Mouse (Mus musculus) monocyte, adult 5-6 weeks (primary cell): ENCODE results near the gene Spata6. TPM values are rescaled to one million over a fixed set of nuclear protein-coding genes. Genes with fewer than 3 reads are reported as not detected.

Experiments used
- ATAC-seq: fragments of 153-309, 156-312 bp; replicated peaks from 2 replicates; pipeline ENCODE4 v1.8.0; 2017; ENCODE audit warnings: mild to moderate bottlenecking; ENCODE audit not compliant: low TSS enrichment, insufficient number of reproducible peaks, severe bottlenecking, poor library complexity, low FRiP score
- total RNA-seq: library from RNA; stranded (forward); fragments of 200-1000, 200-491, 200-594 nt; gene quantifications from 3 replicates; pipeline ENCODE4 v1.2.3, GENCODE M21; 2017

Gene Spata6
- total RNA-seq, result 30.7 to 44.0 TPM (median 31.1 TPM) in 3 replicates

DNA sequence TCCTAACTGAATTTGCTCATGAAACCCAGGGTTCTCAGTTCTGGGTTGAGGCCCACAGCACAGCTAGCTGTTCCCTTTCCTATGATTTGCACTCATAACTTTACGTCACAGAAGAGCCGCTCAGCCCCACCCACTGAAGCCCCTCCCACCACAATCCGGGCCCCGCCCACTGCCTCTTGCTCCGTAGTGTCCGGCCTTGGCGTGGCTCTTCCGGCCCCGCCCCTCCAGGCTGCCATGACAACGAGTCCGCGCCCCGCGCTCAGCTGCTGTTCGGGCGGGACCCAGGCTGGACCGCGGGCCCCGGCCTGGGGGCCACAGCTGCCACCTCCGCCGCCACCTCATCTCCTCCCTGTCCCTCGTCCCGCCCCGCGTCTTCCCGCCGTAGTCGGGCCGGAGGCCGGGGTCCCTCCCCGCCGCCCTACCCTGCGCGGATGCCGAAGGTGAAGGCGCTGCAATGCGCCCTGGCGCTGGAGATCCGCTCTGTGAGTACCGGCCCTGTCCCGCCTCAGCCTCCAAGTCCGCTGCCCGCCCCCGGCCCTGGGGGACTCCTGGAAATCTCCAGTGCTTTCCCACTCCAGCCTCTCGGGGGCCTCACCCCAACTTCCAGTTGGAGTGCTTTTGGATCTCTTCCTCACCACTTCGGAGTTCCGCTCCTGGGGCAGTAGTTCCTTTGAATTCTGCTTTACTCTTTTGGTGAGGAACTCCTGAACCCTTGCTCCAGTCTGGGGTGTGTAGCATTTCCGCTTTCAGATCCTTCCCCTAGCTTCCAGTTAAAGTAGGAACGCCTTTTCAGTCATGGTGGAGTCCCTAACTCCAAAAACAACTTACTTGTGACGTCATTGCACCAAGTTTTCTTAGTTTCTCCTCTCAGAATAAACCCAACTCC lies at the start of gene Spata6:
Spata6 (plus strand) TSS at position 209 of the 886 bp plus-strand sequence.
- peak; percentile 89 for ATAC-seq

DNA sequence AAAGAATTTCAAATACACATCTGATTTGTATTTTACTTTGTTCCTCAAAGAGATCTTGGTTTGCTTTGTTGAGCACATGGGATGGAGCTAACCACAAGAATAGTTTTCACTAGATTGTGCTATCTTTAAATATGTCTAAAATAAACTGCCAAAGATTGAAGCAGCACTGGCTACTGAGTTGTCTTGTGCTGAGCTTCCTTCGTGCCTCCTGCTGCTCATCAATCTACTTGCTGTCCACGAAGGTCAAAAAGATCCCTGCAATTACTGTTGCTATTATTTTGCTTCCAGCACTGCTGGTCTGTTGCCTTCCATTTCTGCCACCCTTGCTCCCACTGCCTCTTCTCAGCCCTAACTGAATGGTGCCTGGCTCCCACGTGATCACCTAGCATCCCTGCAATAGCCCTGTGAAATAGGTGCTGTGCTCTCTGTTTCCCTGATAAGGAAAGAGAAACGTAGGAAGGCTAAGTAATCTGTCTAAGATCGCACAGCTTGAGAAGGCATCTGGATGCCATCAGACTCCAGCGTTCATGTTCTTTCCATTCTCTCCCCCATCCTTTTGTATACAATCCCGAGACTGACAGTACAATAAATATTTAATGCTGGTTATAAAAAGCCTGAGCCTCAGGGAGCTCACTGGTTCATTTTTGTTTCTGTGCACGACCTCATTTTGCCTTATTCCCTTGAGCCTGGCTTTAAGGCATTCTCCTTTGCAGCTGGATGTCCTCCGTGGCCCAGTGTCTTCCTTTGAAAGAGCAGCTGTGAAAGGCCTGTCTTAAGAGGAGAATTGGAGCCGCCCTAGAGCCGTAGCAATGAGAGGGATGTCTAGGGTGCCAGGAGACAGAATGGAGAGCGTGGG lies 49.0 kb upstream of the Spata6 start:
- no peak for ATAC-seq

DNA sequence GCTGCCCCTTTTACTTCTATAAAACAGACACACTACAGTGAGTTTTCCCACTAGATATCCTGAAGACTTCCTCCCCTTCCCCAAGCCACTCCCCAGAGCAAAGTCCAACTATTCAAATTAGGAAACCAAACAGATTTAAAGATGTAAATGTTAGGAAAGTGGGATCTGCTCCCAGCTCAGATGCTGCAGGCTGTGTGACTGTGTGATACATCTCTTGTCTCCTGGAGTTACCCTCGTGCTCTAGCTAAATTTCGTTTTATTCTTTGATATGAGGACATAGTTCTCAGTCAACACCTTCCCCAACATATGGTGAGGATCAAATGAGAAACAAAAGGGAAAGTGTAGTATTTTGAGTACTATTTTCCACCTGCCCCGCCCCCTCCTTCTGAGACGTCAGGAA lies 48.3 kb upstream of the Spata6 start:
- ATAC-seq, result no peak

DNA sequence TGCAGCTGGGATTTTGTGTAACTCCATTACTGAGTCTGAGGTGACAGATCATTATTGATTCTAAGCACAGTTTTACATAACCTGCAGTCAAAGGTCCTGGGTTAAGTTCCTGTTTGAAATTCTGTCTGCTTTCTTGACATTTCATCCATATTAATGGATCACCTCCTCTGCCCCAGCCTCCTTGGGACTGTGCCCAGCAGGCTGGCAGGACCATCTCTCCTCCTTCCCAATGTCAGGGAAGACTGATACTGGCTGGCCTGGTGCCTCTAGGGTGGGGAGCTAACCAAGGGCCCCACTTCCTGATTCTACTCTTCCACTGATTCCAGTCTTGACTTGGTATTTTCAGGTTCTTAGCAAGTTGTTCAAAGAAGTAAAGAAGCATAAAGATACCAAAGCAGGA lies 45.9 kb upstream of the Spata6 start:
- ATAC-seq, result no peak

DNA sequence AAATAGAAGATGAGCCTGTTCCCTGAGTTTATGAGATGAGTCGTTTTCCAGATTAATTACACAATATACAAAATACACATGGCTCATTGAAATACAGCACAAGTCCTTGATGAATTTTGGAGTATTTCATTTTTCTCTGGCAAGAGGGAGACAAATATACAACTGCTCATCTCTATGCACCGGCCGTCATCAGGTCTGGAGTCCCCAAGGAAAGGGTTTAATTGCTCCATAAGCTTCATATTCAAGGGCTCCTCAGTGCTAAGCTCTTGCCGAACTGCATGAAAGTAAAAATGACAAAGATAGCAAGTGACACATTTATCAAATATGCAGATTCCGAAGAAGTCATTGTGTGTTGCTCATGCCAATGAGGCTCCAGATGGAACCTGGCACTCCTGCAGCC lies 37.9 kb upstream of the Spata6 start:
- ATAC-seq, result no peak

DNA sequence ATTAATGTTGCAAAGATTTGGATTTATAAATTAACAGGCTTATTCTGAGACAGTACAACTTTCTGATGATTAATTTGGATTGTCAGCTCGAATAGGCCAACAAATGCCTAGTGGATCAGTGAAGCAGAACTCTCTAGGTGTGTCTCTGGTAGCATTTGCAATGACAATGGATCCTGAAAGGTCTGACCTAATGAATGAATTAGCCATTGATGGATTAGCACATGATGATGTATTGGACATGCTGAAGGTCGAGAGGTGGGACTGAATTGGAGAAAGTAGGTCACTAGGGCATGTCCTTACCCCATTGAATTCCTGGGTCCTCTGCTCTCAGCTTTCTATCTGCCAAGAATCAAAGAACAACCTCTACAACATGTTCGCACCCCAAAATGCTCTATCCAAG lies 37.0 kb upstream of the Spata6 start:
- no peak for ATAC-seq

DNA sequence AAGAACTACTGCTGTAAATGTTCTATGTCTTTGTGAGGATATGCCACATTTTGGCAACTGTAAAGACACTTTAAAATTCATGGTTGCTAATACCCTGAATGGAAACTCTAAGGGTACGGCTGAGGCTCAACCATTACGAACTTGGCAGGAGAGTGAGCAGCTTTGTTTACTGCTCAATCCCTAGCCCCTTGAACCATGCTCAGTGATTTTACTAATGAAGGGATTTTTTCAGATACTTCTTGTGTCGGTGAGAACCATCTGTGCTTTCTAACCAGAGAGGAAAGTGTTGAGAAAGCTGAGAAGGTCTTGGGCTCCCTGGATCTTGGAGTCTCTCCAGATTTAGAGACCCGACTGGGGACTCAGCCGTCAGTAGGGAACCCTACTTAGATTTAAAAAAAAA lies 35.9 kb upstream of the Spata6 start:
- ATAC-seq, result no peak

DNA sequence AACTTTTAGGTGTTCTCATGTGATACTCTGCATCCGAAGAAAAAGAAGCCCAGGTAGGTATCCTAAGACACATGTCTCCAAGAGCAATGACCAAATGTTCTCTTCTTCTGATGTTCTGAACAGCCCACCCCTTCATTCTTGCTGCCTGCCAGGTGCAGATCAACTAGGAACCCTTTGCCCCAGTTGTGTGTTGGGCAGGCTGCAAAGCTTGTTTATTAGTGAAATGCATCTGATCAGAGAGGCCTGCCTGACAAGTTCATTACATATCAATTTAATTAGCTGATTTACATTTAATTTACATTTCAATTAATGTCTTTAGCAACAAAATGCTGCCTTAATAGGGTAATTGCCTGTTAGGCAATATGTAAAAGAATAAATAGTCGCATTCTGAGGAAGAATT lies 33.8 kb upstream of the Spata6 start:
- no peak for ATAC-seq

DNA sequence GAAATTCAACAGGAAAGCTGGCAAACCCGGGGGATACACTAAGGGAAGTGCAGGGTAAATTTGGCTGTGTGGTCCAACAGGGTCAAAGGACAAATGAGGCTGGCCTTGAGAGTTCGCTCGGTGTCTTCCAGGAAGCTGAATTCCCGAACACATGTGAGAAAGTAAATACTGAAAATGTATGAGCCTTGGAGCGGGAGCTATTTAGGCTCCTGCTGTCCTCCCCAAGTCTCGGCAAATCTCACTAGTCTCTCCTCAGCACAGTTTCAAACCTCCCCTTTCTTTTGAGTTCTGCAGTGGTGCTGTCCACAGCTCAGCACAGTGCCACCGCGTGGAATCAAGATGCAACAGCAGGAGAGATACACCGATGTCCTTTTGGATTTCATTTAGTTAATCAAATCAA lies 32.8 kb upstream of the Spata6 start:
- ATAC-seq, result peak; percentile 67

DNA sequence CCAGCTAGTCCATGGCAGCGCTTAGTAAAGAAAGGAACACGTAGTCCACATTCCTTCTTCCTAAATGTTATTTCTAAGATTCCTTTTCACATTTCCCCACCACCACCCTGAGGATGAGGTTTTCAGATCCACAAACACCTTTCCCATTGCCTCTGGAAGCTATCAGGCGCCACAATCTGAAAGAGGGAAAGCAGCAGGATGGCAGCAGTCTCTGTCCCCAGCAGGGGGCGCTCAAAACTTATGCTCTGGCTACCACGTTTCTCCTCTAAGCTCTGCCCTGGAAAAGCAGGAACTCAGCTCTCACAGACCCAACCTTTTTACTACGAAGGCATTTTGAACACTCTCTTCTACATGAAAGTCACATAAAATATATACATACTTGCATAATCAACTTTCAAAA lies 32.2 kb upstream of the Spata6 start:
- peak; percentile 60; the same call in 1 of the 2 replicates for ATAC-seq

DNA sequence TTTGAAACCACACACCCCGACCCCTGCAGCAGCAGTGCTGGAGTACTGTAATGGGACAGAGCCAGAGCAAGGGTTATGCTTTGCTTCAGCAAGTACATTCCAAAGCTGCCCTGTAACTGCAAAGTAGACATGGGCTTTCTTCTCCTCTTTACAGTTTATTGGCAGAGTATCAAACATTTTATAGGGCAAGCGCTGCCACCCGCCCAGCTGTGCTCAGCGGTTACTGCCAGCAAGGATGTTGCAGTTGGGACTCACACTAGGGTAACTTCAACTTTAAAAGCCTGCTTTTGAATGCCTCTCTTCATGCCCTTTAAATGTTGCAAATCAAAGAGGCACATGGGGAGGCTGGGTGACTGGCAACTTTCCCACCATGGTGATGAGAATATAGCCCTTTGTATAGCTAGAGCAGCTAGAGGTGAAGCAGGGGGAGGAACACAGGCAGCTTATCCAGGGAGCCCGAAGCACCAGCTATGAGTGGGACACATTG lies 28.7 kb upstream of the Spata6 start:
- no peak for ATAC-seq

DNA sequence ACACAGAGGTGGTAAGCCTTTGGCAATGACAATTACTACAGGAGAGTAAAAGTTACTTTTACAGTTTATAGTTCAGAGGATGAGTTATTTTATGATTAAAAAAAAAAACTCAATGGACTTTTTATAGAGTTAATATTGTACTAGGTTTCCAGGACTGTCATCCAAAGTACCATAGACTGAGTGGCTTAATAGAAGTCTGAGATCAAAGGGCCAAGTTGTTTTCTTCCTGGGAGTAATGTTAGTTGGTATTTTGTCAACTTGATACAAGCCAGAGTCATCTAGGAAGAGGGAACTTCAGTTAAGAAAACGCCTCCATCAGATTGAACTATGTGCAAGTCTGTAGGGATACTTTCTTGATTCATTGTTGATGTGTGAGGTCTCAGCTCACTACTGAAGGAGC lies 18.4 kb upstream of the Spata6 start:
- ATAC-seq, result no peak

DNA sequence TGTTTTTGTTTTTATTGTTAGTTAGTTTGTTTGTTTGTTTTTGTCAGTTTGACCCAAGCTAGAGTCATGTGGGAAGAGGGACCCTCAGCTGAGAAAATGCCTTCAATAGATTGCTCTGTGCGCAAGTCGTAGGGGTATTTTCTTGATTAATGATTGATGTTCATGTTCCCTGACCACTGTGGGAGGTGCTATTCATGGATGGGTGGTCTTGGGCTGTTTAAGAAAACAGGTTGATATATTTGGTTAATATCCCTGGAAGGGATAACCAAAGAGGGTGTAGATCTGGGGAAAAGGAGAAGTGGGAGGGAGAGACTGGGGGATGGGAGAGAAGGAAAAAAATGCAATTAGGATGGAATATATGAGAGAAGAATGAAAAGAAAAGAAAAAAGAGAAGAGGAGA lies 15.7 kb upstream of the Spata6 start:
- no peak for ATAC-seq

DNA sequence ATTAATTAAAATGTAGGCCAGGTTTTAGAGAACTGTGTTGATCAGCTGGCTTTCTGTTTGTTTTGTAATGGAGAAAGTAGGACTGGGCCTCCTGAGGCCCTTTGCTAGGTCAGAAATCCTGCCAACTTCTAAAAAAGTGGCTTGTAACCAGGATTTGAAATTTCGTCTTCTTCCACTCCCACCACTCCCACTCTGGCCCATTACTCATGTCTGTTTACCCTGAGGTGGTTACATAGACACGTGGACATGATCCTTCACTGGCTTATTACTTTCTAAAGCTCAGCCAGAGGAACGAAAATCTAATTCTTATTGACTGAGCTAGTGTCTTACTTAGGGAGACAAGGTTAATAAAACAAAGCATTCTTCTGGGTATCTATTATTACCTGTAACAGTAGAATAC lies 14.8 kb upstream of the Spata6 start:
- ATAC-seq, result no peak

DNA sequence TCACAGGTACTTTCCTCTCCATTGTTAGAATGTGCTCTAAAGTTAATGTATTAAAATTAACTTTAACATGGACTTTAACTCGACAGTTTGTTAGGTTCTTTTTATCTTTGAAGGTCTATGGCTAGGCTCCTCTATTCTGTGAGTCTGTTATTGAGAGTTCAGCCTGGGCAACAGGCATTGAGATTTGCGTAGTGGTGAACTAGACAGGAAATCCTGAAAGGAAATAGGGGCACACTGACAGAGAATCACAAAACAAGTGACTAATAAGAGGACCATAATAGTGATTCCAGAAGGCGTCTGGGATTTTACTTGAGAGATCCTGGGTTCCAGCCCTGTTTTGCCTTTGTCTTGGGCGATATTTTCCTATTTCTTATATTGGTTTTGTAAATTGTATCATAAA lies 488 bp upstream of the Spata6 start:
- no peak for ATAC-seq

DNA sequence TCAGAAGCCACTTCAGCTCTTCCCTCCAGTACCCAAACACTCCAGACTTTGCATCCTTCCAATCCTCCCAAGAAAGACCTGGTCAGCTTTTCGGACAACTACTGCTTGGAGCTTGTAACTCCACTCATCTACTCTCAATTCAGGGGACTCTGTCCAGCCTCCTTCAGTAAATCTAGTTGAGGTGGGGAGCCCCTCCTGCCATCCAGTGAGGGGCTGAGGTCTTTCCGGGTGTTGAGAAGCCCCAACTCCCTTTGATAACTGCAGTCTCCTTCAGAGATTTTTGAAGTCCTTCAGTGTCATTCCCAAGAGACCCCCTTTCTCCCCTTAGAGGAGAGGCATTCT lies 849 bp downstream of the Spata6 start:
- no peak for ATAC-seq

DNA sequence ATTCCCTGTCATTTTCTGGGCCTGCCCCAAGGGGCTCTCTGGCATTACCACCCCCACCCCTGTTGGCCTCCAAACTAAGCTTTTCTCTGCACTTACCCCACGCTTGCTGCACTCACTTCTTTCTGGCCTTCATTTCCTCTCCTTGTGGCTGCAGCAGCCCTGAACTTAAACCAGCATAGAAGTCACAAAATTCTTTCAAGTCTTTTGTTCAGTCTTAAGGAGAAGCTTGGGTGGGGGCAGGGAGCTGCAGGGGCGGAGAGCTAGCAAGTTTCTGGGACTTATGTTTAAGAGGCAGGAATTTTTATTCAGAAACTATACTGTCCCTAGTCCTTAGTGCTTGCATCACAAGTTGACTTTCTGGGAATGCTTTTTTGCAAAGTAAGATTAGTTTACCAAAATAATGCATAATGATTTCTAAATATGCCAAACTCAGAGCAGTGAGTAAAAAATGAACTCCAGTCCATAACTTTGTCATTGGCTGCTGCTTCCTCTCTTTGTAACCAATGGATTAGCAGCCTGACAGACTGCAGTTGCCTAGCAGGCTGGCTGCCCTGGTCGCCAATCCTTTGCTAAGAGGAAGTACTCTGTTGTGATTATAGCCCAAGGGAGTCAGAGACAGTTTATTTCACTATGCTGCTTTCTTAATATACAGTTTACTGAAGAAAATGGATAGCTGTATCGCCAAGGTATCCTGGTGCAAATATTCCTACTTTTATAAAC lies 1.5 kb downstream of the Spata6 start:
- ATAC-seq, result peak; percentile 74

DNA sequence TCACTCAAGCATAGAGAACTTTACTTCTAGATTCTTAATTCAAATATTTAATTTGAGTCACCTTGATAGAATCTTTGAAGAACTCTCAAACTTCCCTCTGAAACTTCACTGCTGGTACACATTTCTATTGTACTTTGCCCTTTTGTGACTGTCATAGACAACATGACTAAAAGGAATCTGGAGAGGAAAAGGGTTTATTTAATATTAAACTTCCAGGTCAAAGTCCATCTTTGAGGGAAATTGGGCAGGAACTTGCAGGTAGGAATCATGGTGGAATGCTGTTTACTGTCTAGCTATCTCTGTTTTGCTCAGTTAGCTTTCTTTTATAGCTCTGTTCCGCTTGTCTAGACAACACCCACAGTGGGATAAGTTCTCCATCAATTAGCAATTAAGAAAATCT lies 17.8 kb downstream of the Spata6 start:
- no peak for ATAC-seq

DNA sequence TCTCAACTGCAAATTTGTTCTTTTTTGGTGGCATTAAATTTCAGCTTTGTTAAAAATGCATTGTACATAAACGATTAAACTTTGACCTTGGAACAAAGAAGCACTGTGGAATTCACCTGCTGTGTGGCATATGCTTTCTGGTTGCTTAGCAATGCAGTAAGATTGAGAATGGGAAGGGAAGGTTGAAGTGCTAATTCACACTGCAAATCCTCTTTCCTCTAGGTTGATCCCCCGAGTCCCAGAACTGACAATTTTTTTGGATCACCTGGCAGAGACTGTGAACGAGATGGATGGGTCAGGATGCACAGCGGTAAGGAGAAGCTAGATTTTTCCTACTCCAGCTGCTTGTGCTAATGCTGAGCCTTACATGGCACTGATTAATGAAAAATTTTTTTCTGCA lies 60.7 kb downstream of the Spata6 start:
- no peak for ATAC-seq
